Mouse (Mus musculus): Measurements from ENCODE around the gene Rftn1. TPM values are rescaled to one million over a fixed set of nuclear protein-coding genes. Genes with fewer than 3 reads are reported as not detected.

Rftn1 gene
- polyA plus RNA-seq, 1 experiment from 2014 or later, result 14.7 TPM

DNA sequence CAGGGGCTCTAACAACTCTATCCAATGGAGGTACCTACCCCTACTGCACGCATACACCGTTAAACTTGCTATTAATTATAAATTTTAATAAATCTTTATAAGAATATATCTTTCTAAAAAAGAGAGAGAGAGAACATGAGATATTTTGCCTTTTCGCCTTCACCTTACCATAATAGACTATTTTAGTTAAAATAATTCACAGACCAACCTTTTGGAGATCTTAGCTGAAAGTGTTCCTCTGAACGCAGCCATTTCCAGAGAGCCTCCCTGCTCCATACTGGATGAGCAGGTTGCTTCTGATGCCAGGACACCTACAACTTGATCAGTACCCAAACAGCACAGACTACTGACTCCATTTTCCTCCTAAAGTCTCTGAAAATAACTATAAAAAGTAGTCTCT is 94.2 kb downstream of the Rftn1 start:
- Histone ChIP-seq H3K27me3 (no peaks in the 10 kb centered on the region), H3K4me1 (peaks cover 9% of the 10 kb centered on the region; the same call in 1 of the 2 replicates), H3K9me3 (replicated peaks) (no peaks in the 10 kb centered on the region), H3K4me3 (replicated peaks) (no peak overlapping the region), H3K36me3 (no peaks in the 10 kb centered on the region), H3K9ac (no peak overlapping the region), H3K4me2 (no peak overlapping the region), H3K27ac (no peak overlapping the region)
- ATAC-seq (replicated peaks; ENCODE audit: low FRiP score), result no peak
- WGBS, result 88% methylated on average over 4 of the region's 4 CpGs

DNA sequence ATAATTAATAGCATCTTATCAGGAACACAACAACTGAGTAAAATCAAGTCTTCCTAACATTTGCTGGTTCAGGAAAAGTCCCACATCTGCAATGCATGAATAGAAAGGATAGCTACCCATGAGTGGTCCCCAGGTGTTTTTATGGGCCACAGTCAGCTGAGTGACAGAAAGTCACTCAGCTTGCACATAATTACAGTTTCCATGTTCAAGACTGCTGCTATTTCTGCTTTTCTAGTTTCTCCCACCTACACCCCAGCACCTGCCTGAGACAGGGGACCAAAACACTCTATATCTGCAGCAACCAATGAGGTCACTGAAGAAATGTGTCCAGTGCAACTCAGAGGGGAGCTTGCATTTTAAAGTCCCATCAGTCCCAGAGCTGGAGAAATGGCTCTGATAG is 95.9 kb downstream of the Rftn1 start:
- Histone ChIP-seq H3K27ac (no peak overlapping the region), H3K4me2 (no peak overlapping the region), H3K27me3 (no peaks in the 10 kb centered on the region), H3K9ac (no peak overlapping the region), H3K4me3 (replicated peaks) (no peak overlapping the region), H3K9me3 (replicated peaks) (no peaks in the 10 kb centered on the region), H3K36me3 (no peaks in the 10 kb centered on the region), H3K4me1 (peaks cover 4% of the 10 kb centered on the region; the same call in 1 of the 2 replicates)
- no peak for ATAC-seq (replicated peaks; ENCODE audit: low FRiP score)

- Histone ChIP-seq H3K36me3 (no peaks in the 10 kb centered on the region), H3K9ac (no peak overlapping the region), H3K9me3 (replicated peaks) (no peaks in the 10 kb centered on the region), H3K27ac (no peak overlapping the region), H3K4me1 (no peaks in the 10 kb centered on the region), H3K4me3 (replicated peaks) (no peak overlapping the region), H3K4me2 (no peak overlapping the region), H3K27me3 (no peaks in the 10 kb centered on the region)
- no peak for ATAC-seq (replicated peaks; ENCODE audit: low FRiP score)
- 88% methylated on average over 5 of the region's 5 CpGs for WGBS
Measured at GRCm38 (mm10) chr17:50094077-50094476, 96.4 kb downstream of the Rftn1 start.

DNA sequence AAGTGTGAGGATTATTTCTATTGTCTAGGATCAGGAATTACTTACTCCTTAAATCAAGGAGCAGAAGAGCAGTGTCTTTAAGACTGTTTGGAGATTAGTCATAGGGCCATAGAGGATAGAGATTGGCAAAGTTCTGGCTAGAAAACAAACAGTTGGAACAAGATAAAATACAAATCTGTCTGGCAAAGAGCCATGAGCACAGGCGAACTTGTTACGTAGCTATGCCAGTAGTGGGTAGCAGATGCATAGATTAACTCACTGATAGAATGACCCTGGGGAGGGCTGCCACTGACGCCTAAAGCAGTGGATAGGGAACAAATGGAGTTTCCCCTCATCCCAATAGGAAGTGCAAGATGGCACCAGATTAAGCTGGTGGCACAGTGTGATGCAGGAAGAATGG is 97.1 kb downstream of the Rftn1 start:
- Histone ChIP-seq H3K36me3 (no peaks in the 10 kb centered on the region), H3K4me1 (no peaks in the 10 kb centered on the region), H3K9me3 (replicated peaks) (no peaks in the 10 kb centered on the region), H3K9ac (no peak overlapping the region), H3K4me3 (replicated peaks) (no peak overlapping the region), H3K27ac (no peak overlapping the region), H3K4me2 (no peak overlapping the region), H3K27me3 (no peaks in the 10 kb centered on the region)
- WGBS, result 63% methylated on average over 3 of the region's 3 CpGs
- no peak for ATAC-seq (replicated peaks; ENCODE audit: low FRiP score)

- no peak for ATAC-seq (replicated peaks; ENCODE audit: low FRiP score)
- H3K27me3 ChIP-seq, result no peaks in the 10 kb centered on the region
- 84% methylated on average over 8 of the region's 8 CpGs for WGBS
- no peak overlapping the region for H3K9ac ChIP-seq
- H3K4me2 ChIP-seq, result no peak overlapping the region
- H3K4me3 ChIP-seq (replicated peaks), result no peak overlapping the region
- H3K36me3 ChIP-seq, result no peaks in the 10 kb centered on the region
- no peaks in the 10 kb centered on the region for H3K9me3 ChIP-seq (replicated peaks)
- no peaks in the 10 kb centered on the region for H3K4me1 ChIP-seq
- H3K27ac ChIP-seq, result no peak overlapping the region
Measured at GRCm38 (mm10) chr17:50092848-50093247, 97.6 kb downstream of the Rftn1 start.

DNA sequence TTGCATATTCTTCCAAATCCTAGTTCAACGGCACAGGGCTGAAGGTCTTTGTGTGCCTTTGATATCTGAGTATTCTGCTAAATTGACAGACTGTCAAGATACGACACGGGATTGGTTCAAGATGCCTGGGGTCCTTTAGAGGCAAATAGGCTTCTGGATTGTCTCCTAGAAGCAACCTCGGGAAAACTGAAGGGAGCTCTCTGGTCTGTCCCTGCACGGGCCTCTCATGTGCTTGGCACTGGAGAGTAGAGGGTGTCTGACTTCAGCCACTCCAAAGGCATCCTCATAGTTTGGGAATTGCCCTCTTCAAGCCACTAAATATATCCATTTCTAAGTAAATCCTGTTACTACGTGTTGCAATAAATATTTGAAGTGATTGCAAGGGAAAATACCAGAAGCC is 98.6 kb downstream of the Rftn1 start:
- Histone ChIP-seq H3K9me3 (replicated peaks) (no peaks in the 10 kb centered on the region), H3K27me3 (no peaks in the 10 kb centered on the region), H3K9ac (no peak overlapping the region), H3K27ac (0 out of 2 replicates have a peak overlapping the region, but pooled peaks have one; percentile 13), H3K4me2 (no peak overlapping the region), H3K4me3 (replicated peaks) (no peak overlapping the region), H3K4me1 (no peaks in the 10 kb centered on the region), H3K36me3 (no peaks in the 10 kb centered on the region)
- 66% methylated on average over 6 of the region's 6 CpGs for WGBS
- no peak for ATAC-seq (replicated peaks; ENCODE audit: low FRiP score)

DNA sequence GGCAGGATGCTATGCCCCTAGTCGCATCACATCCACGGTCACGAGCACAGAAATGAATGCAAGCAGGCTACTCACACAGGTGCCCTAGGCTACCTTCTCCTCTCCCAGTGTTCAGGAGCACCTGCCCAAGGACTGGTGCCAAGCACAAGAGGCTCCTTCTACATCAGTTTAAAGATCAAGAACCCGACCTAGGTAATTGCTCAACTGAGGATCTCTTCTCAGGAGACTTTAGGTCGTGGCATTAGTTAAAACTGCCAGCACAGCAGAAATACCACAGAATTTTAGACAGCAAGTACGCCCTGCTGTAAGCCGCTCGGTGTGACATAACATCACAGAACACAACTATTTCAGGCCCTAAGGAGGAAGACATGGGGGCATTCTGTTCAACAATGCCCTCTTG is 100.7 kb downstream of the Rftn1 start:
- Histone ChIP-seq H3K27me3 (no peaks in the 10 kb centered on the region), H3K4me2 (no peak overlapping the region), H3K4me3 (replicated peaks) (no peak overlapping the region), H3K9ac (no peak overlapping the region), H3K36me3 (no peaks in the 10 kb centered on the region), H3K9me3 (replicated peaks) (no peaks in the 10 kb centered on the region), H3K4me1 (no peaks in the 10 kb centered on the region), H3K27ac (no peak overlapping the region)
- 80% methylated on average over 8 of the region's 8 CpGs for whole genome bisulfite sequencing
- no peak for ATAC-seq (replicated peaks; ENCODE audit: low FRiP score)

DNA sequence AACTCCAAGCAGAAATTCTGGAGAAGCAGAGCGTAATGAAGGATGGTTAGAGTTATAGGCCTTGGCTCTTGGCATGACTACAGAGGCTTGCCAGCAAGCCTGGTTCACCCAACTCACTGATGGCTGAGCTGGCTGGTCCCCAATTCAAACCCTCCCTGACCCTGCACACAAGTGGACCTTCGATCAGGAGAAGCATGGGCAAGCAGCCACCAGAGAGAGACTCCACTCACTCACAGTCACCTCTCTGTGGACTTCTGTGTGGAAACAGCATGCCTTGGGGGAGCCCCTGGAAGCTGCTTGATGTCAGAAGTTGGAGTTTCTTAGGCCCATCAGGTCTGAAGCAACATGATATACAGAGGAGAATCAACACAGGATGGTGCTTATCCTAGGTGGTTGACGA is 102.4 kb downstream of the Rftn1 start:
- Histone ChIP-seq H3K27me3 (no peaks in the 10 kb centered on the region), H3K9ac (no peak overlapping the region), H3K27ac (no peak overlapping the region), H3K4me1 (no peaks in the 10 kb centered on the region), H3K4me3 (replicated peaks) (no peak overlapping the region), H3K4me2 (no peak overlapping the region), H3K36me3 (no peaks in the 10 kb centered on the region), H3K9me3 (replicated peaks) (no peaks in the 10 kb centered on the region)
- ATAC-seq (replicated peaks; ENCODE audit: low FRiP score), result no peak
- WGBS, result 91% methylated on average over 3 of the region's 3 CpGs

- H3K4me2 ChIP-seq, result no peak overlapping the region
- no peaks in the 10 kb centered on the region for H3K9me3 ChIP-seq (replicated peaks)
- no peaks in the 10 kb centered on the region for H3K36me3 ChIP-seq
- no peaks in the 10 kb centered on the region for H3K4me1 ChIP-seq
- H3K4me3 ChIP-seq (replicated peaks), result no peak overlapping the region
- H3K27me3 ChIP-seq, result no peaks in the 10 kb centered on the region
- 64% methylated on average over 4 of the region's 4 CpGs for WGBS
- H3K9ac ChIP-seq, result no peak overlapping the region
- H3K27ac ChIP-seq, result no peak overlapping the region
- no peak for ATAC-seq (replicated peaks; ENCODE audit: low FRiP score)
Measured at GRCm38 (mm10) chr17:50086887-50087286, 103.6 kb downstream of the Rftn1 start.

DNA sequence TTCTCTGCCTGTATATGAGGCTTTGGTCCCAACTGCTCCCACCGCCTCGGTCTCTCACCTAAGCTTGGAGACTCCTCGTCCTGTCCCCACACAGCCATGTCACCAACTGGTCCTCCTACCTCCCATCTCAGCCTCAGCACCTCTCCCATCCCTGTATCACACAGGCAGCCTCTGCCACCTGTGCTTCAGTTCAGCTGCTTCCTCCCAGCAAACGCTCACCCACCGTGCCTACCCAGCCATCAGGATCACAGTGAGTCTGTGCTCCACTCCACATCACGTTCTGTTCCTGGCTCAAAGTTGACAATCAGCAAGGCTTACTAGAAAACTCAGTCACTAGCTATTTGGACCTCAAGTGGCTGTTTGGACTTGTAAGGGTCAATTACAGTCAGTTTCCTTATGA is 105.8 kb downstream of the Rftn1 start:
- H3K27ac ChIP-seq, result no peak overlapping the region
- H3K4me2 ChIP-seq, result no peak overlapping the region
- H3K4me1 ChIP-seq, result no peaks in the 10 kb centered on the region
- no peaks in the 10 kb centered on the region for H3K27me3 ChIP-seq
- no peak overlapping the region for H3K9ac ChIP-seq
- ATAC-seq (replicated peaks; ENCODE audit: low FRiP score), result no peak
- no peak overlapping the region for H3K4me3 ChIP-seq (replicated peaks)
- WGBS, result 85% methylated on average over 6 of the region's 6 CpGs
- H3K9me3 ChIP-seq (replicated peaks), result no peaks in the 10 kb centered on the region
- no peaks in the 10 kb centered on the region for H3K36me3 ChIP-seq

- WGBS, result 89% methylated on average over 4 of the region's 4 CpGs
- ATAC-seq (replicated peaks; ENCODE audit: low FRiP score), result no peak
- no peak overlapping the region for H3K27ac ChIP-seq
- no peaks in the 10 kb centered on the region for H3K36me3 ChIP-seq
- no peak overlapping the region for H3K4me2 ChIP-seq
- H3K9ac ChIP-seq, result no peak overlapping the region
- H3K27me3 ChIP-seq, result no peaks in the 10 kb centered on the region
- no peaks in the 10 kb centered on the region for H3K4me1 ChIP-seq
- H3K4me3 ChIP-seq (replicated peaks), result no peak overlapping the region
- H3K9me3 ChIP-seq (replicated peaks), result no peaks in the 10 kb centered on the region
Measured at GRCm38 (mm10) chr17:50083937-50084336, 106.5 kb downstream of the Rftn1 start.

DNA sequence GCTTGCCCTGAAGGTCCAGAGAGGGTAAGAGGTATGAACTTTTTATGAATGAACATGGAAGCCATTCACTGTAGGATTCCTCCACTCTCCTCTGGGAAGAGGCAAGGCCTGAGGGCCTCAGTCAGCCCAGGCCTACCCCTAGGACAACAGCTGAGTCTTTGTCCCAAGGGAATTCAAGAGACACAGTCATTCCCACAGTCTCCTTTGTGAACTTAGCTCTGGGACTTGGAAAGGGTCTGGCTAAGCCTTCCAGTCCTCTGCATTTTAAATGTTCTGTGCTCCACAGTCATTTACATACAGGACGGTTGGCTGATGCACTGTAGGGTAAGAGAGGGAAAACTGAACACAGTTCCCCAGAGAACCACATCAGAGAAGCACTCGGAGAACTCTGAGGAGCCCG is 107.5 kb downstream of the Rftn1 start:
- no peaks in the 10 kb centered on the region for H3K36me3 ChIP-seq
- H3K4me2 ChIP-seq, result no peak overlapping the region
- no peaks in the 10 kb centered on the region for H3K9me3 ChIP-seq (replicated peaks)
- no peaks in the 10 kb centered on the region for H3K27me3 ChIP-seq
- no peak overlapping the region for H3K9ac ChIP-seq
- ATAC-seq (replicated peaks; ENCODE audit: low FRiP score), result no peak
- WGBS, result 81% methylated on average over 3 of the region's 3 CpGs
- H3K4me1 ChIP-seq, result no peaks in the 10 kb centered on the region
- no peak overlapping the region for H3K4me3 ChIP-seq (replicated peaks)
- no peak overlapping the region for H3K27ac ChIP-seq

- no peak for ATAC-seq (replicated peaks; ENCODE audit: low FRiP score)
Measured at GRCm38 (mm10) chr17:50081647-50082046, 108.8 kb downstream of the Rftn1 start.

More at GRCm38 (mm10) chr17:50081647-50082046, 108.8 kb downstream of the Rftn1 start:
- Histone ChIP-seq H3K9me3 (replicated peaks) (no peaks in the 10 kb centered on the region), H3K4me3 (replicated peaks) (no peak overlapping the region), H3K4me1 (no peaks in the 10 kb centered on the region), H3K4me2 (no peak overlapping the region), H3K27ac (no peak overlapping the region), H3K36me3 (no peaks in the 10 kb centered on the region), H3K9ac (no peak overlapping the region), H3K27me3 (no peaks in the 10 kb centered on the region)
- 85% methylated on average over 9 of the region's 9 CpGs for WGBS
